Mouse (Mus musculus) forebrain, embryonic 16.5 days (tissue): ENCODE data around the gene Serpinb6a. TPM values are rescaled to one million over a fixed set of nuclear protein-coding genes. Genes with fewer than 3 reads are reported as not detected.
A peak's percentile ranks its signal among the peaks of the same experiment; 100 is the strongest.

ENCODE experiments used
- ATAC-seq: fragments of 200-750 bp; cut with Nextera tagmentation; 2 replicates; pipeline ENCODE4 v1.8.0; 2017; ENCODE audit warnings: mild to moderate bottlenecking, moderate library complexity
- H3K27ac ChIP-seq: fragments of 300-500 bp; sonication (generic); 2 replicates; pipeline ENCODE4 v1.5.1; 2014; ENCODE audit warnings: low read length, control low read depth
- H3K27me3 ChIP-seq: fragments of 300-500 bp; sonication (generic); replicated peaks from 2 replicates; pipeline ENCODE4 v1.6.1; 2014; ENCODE audit warnings: low read length; ENCODE audit not compliant: control insufficient read depth, insufficient read depth
- H3K36me3 ChIP-seq: fragments of 300-500 bp; sonication (generic); 2 replicates; pipeline ENCODE4 v1.6.1; 2014; ENCODE audit not compliant: control insufficient read depth, insufficient read depth
- H3K4me1 ChIP-seq: fragments of 300-500 bp; sonication (generic); replicated peaks from 2 replicates; pipeline ENCODE4 v1.6.1; 2014; ENCODE audit warnings: low read length; ENCODE audit not compliant: control insufficient read depth, insufficient read depth
- H3K4me2 ChIP-seq: fragments of 300-500 bp; sonication (generic); 2 replicates; pipeline ENCODE4 v1.6.1; 2014; ENCODE audit warnings: mild to moderate bottlenecking, low read length, control low read depth
- H3K4me3 ChIP-seq: fragments of 300-500 bp; sonication (generic); replicated peaks from 2 replicates; pipeline ENCODE4 v1.5.1; 2014; ENCODE audit warnings: mild to moderate bottlenecking, low read length, control low read depth
- H3K9ac ChIP-seq: fragments of 300-500 bp; sonication (generic); replicated peaks from 2 replicates; pipeline ENCODE4 v1.6.1; 2014; ENCODE audit warnings: low read depth, low read length, control low read depth
- H3K9me3 ChIP-seq: fragments of 300-500 bp; sonication (generic); 2 replicates; pipeline ENCODE4 v1.6.1; 2016; ENCODE audit warnings: low read length; ENCODE audit not compliant: control insufficient read depth
- WGBS: fragments of 180-500 bp; shearing (Covaris S2); extraction: QIAGEN DNeasy Blood & Tissue Kit; methylation state at CpG from one replicate; pipeline ENCODE4 v1.1.7; 2014; 5-methylcytosine and 5-hydroxymethylcytosine counted together
- polyA plus RNA-seq: library from polyadenylated mRNA; unstranded; fragments of >200 nt; fragmentation: Nextera tagmentation; extraction: Ambion mirVana; gene quantifications from 2 replicates; pipeline ENCODE4 v1.2.1, GENCODE M21; 2015

Gene Serpinb6a
- polyA plus RNA-seq, 1 experiment from 2014 or later, result 36.3 TPM

DNA sequence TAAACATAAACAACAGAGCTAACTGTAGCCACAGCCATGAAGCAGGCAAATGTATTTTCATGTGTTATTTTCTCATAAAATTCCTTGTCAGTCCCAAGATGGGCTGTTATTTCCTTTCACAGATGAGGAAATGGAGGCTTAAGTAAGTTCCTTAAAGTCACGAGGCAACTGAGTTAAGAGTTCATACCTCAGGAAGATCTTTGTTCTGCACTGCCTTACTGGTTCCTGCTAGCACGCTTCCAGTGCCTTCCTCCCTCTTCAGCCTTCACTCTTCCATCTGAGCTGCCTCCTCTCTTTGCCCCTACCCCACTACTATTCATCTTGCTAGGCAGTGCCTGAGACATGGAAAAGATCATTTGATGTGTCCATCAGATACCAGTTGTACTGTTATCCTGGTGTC, 4.6 kb upstream of the Serpinb6a start:
- H3K27ac ChIP-seq, result no peak overlapping the region
- H3K36me3 ChIP-seq, result no peaks in the 10 kb centered on the region
- no peaks in the 10 kb centered on the region for H3K9me3 ChIP-seq
- H3K27me3 ChIP-seq, result no peaks in the 10 kb centered on the region
- WGBS, result 75% methylated on average over 2 of the region's 2 CpGs
- H3K4me3 ChIP-seq, result no peak overlapping the region
- H3K9ac ChIP-seq, result no peak overlapping the region
- H3K4me2 ChIP-seq, result no peak overlapping the region
- no peak for ATAC-seq
- H3K4me1 ChIP-seq, result peaks cover 4% of the 10 kb centered on the region

DNA sequence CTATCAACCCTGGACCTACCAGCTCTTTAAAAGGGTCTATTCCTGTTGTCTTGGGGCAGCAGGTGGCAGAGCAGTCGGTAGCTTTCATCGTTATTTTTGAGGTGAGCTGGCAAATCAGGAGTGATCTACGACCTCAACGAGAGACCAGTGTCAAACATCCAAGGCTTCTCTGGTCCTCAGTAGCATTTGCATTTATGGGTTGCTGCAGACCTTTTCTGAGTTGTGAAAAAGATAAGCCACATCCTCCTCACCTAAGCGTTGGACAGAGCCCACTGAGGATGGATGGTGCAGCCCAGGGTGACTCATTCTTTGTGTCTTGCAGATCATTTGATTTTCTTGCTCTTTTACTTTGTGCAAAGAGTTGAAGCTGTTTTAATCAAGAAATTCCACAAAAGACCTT, 464 bp upstream of the Serpinb6a start:
- Histone ChIP-seq H3K27ac (peak overlapping the region; percentile 49; the same call in 1 of the 2 replicates), H3K9me3 (no peaks in the 10 kb centered on the region), H3K9ac (peak overlapping the region; percentile 81), H3K4me3 (peak overlapping the region; percentile 83), H3K4me2 (peak overlapping the region; percentile 92), H3K36me3 (no peaks in the 10 kb centered on the region), H3K27me3 (no peaks in the 10 kb centered on the region), H3K4me1 (peaks cover 9% of the 10 kb centered on the region)
- peak; percentile 14 for ATAC-seq
- 6% methylated on average over 5 of the region's 5 CpGs for WGBS

GRCm38 (mm10) chr13:33995197-33995596, 7.4 kb downstream of the Serpinb6a start:
- ATAC-seq, result peak; percentile 45; the same call in 1 of the 2 replicates
- H3K9ac ChIP-seq, result no peak overlapping the region
- 29% methylated on average over 1 of the region's 1 CpGs for WGBS
- H3K36me3 ChIP-seq, result no peaks in the 10 kb centered on the region
- H3K27me3 ChIP-seq, result no peaks in the 10 kb centered on the region
- no peak overlapping the region for H3K27ac ChIP-seq
- H3K4me2 ChIP-seq, result no peak overlapping the region
- H3K4me1 ChIP-seq, result no peaks in the 10 kb centered on the region
- H3K4me3 ChIP-seq, result no peak overlapping the region
- no peaks in the 10 kb centered on the region for H3K9me3 ChIP-seq

DNA sequence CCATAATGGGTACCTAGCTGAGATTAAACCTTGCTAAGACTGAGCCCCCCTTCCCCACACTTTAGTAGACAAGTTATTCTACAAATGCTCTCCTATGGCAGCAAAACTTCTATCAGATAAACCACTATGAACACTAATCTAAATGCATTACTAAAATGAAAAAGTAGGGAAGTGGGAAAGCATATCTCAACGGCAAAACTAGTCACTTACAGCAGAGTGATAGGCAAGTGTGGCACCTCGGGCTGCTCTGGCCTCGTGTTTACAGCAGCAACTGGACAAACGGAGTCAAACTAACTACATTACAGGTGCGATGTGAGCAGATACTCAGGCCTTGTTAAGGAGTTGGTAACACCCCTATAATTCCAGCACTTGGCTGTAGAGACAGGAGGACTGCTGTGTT, 13.0 kb downstream of the Serpinb6a start:
- H3K9me3 ChIP-seq, result no peaks in the 10 kb centered on the region
- H3K4me1 ChIP-seq, result no peaks in the 10 kb centered on the region
- H3K36me3 ChIP-seq, result no peaks in the 10 kb centered on the region
- ATAC-seq, result no peak
- H3K9ac ChIP-seq, result no peak overlapping the region
- WGBS, result 83% methylated on average over 5 of the region's 5 CpGs
- no peak overlapping the region for H3K4me2 ChIP-seq
- H3K4me3 ChIP-seq, result no peak overlapping the region
- H3K27me3 ChIP-seq, result no peaks in the 10 kb centered on the region
- no peak overlapping the region for H3K27ac ChIP-seq

- Histone ChIP-seq H3K9me3 (no peaks in the 10 kb centered on the region), H3K4me2 (no peak overlapping the region), H3K9ac (no peak overlapping the region), H3K4me1 (peaks cover 5% of the 10 kb centered on the region; the same call in 1 of the 2 replicates), H3K27me3 (no peaks in the 10 kb centered on the region), H3K4me3 (no peak overlapping the region), H3K27ac (no peak overlapping the region), H3K36me3 (no peaks in the 10 kb centered on the region)
- no peak for ATAC-seq
These were observed 36.0 kb downstream of the Serpinb6a start for GRCm38 (mm10) chr13:33966574-33966973.

- Histone ChIP-seq H3K27ac (no peak overlapping the region), H3K4me3 (no peak overlapping the region), H3K27me3 (no peaks in the 10 kb centered on the region), H3K9me3 (no peaks in the 10 kb centered on the region), H3K9ac (no peak overlapping the region), H3K4me1 (peaks cover 5% of the 10 kb centered on the region; the same call in 1 of the 2 replicates), H3K4me2 (no peak overlapping the region), H3K36me3 (no peaks in the 10 kb centered on the region)
- 78% methylated on average over 4 of the region's 4 CpGs for WGBS
- no peak for ATAC-seq
These were observed 36.6 kb downstream of the Serpinb6a start for GRCm38 (mm10) chr13:33966025-33966412.

GRCm38 (mm10) chr13:33965056-33966024, 37.3 kb downstream of the Serpinb6a start:
- H3K9me3 ChIP-seq, result no peaks in the 10 kb centered on the region
- H3K27ac ChIP-seq, result peak overlapping the region; percentile 45
- peak; percentile 34; the same call in 1 of the 2 replicates for ATAC-seq
- H3K4me3 ChIP-seq, result peak overlapping the region; percentile 57
- 24% methylated on average over 14 of the region's 14 CpGs for WGBS
- no peaks in the 10 kb centered on the region for H3K27me3 ChIP-seq
- peaks cover 5% of the 10 kb centered on the region; the same call in 1 of the 2 replicates for H3K4me1 ChIP-seq
- H3K4me2 ChIP-seq, result peak overlapping the region; percentile 84
- no peaks in the 10 kb centered on the region for H3K36me3 ChIP-seq
- peak overlapping the region; percentile 66 for H3K9ac ChIP-seq

GRCm38 (mm10) chr13:33964206-33965046, 38.2 kb downstream of the Serpinb6a start, which contains the start of gene Nqo2:
Gene Nqo2, plus strand, starts transcription at chr13:33964687.
- Histone ChIP-seq H3K9me3 (no peaks in the 10 kb centered on the region), H3K27me3 (no peaks in the 10 kb centered on the region), H3K4me3 (peak within 1 kb of the TSS; percentile 57), H3K4me2 (peak within 1 kb of the TSS; percentile 84), H3K4me1 (peaks cover 5% of the 10 kb centered on the region; the same call in 1 of the 2 replicates), H3K27ac (peak within 1 kb of the TSS; percentile 45), H3K9ac (peak within 1 kb of the TSS; percentile 66), H3K36me3 (no peaks in the 10 kb centered on the region)
- 3% methylated on average over 22 of the region's 22 CpGs for WGBS
- ATAC-seq, result peak; percentile 87

- 88% methylated on average over 2 of the region's 2 CpGs for WGBS
- H3K4me2 ChIP-seq, result no peak overlapping the region
- no peak overlapping the region for H3K9ac ChIP-seq
- H3K27ac ChIP-seq, result no peak overlapping the region
- H3K9me3 ChIP-seq, result no peaks in the 10 kb centered on the region
- no peaks in the 10 kb centered on the region for H3K36me3 ChIP-seq
- 0 out of 2 replicates have a peak, but pooled peaks cover 2% of the 10 kb centered on the region for H3K4me1 ChIP-seq
- no peak overlapping the region for H3K4me3 ChIP-seq
- no peak for ATAC-seq
- no peaks in the 10 kb centered on the region for H3K27me3 ChIP-seq
These were observed 42.8 kb downstream of the Serpinb6a start for GRCm38 (mm10) chr13:33959771-33960170.
